8 mouse cellular contexts compared by ENCODE assay signal in the genomic region with DNA sequence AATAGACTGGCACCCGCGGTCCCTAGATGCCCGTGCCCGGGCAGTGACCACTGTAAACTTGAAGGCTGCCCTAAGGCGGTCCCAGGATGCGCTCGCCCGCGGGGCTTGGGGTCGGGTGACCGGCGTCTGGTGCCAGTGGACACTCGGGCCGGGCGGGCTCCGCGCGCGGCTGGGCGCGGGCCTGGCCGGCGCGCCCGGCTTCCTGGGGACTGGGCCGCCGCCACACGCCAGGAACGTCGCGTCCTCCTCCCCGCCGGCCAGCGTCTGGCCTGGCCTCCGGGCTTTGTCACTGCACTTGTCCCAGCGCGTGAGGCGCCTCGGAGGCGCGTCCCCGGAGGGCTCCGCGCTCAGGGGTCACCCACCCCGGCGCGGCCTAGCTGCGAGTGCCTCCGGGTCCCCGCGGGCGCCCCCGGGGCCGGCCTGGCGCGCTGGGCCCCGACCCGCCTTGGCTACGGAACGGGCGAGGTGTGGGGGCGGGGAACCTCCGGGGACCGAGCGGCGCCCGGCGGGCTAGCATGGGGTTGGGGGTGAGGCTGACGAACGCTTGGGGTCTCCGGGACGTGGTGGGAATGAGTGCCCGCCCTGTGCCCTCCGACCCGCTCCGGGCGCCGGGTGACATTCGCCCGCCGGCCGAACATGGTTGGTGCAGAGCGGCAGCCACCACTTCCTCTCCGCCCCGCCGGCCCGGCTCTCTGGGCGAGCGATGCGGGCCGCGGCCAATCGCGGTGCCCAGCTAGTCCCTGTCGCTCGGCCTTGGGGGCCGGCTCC. TPM values are rescaled to one million over a fixed set of nuclear protein-coding genes. Genes with fewer than 3 reads are reported as not detected.
DNase-seq lines count a peak whose midpoint lies in the region; ATAC-seq lines count a peak whose summit lies in the region.

No protein-coding gene starts in this region.

- H3K4me1 ChIP-seq in intestine, embryonic 16.5 days (ENCODE audit: control insufficient read depth, insufficient read depth, low read length): peaks cover 27% of the 10 kb centered on the region
- H3K4me1 ChIP-seq in limb, embryonic 10.5 days: peaks cover 22% of the 10 kb centered on the region
- H3K4me1 ChIP-seq in midbrain, embryonic 11.5 days (ENCODE audit: control insufficient read depth, insufficient read depth, low read length): peaks cover 6% of the 10 kb centered on the region; the same call in 1 of the 2 replicates

- DNase-seq in adrenal gland, adult 18-20 months (ENCODE audit: low spot score in 2 of 2): peak; percentile 74 to 81
- DNase-seq in embryo, embryonic 11 days: peak; percentile 84
- DNase-seq in gastrocnemius, postnatal 4 days (ENCODE audit: low spot score in 2 of 2): peak; percentile 51 to 74
- peak; percentile 80 for DNase-seq in limb, embryonic 10.5 days (ENCODE audit: low spot score)
- peak; percentile 97 for DNase-seq in midbrain, embryonic 11.5 days (ENCODE audit: low spot score, missing footprints)
- DNase-seq in right cerebral cortex, postnatal 36 days (ENCODE audit: low spot score in 2 of 2): peak; percentile 44 to 45
- peak; percentile 66 to 70 for DNase-seq in urinary bladder, postnatal 4 days (ENCODE audit: low spot score in 2 of 2)

- H3K4me3 ChIP-seq in intestine, embryonic 16.5 days (ENCODE audit: low read length): peak overlapping the region; percentile 93
- H3K4me3 ChIP-seq in limb, embryonic 10.5 days: peak overlapping the region; percentile 95
- H3K4me3 ChIP-seq in midbrain, embryonic 11.5 days (ENCODE audit: low read depth, low read length): peak overlapping the region; percentile 88

- peak overlapping the region; percentile 99 for H3K9ac ChIP-seq in intestine, embryonic 16.5 days (ENCODE audit: low read depth, low read length)
- peak overlapping the region; percentile 96 for H3K9ac ChIP-seq in midbrain, embryonic 11.5 days (ENCODE audit: low read length)

- H3K36me3 ChIP-seq in intestine, embryonic 16.5 days (ENCODE audit: control insufficient read depth, insufficient read depth, low read length): no peaks in the 10 kb centered on the region
- no peaks in the 10 kb centered on the region; the same call in 1 of the 2 replicates for H3K36me3 ChIP-seq in limb, embryonic 10.5 days
- no peaks in the 10 kb centered on the region for H3K36me3 ChIP-seq in midbrain, embryonic 11.5 days (ENCODE audit: control insufficient read depth, insufficient read depth, low read length)

- no peaks in the 10 kb centered on the region for H3K9me3 ChIP-seq in intestine, embryonic 16.5 days (ENCODE audit: control insufficient read depth, low read length)
- H3K9me3 ChIP-seq in limb, embryonic 10.5 days (replicated peaks): no peaks in the 10 kb centered on the region
- peaks cover 6% of the 10 kb centered on the region; the same call in 1 of the 2 replicates for H3K9me3 ChIP-seq in midbrain, embryonic 11.5 days (ENCODE audit: control insufficient read depth, low read length)

- peak overlapping the region; percentile 77 for H3K4me2 ChIP-seq in intestine, embryonic 16.5 days (ENCODE audit: low read depth, low read length)
- peak overlapping the region; percentile 78 for H3K4me2 ChIP-seq in midbrain, embryonic 11.5 days

- H3K27ac ChIP-seq in intestine, embryonic 16.5 days (ENCODE audit: low read length): peak overlapping the region; percentile 96
- H3K27ac ChIP-seq in limb, embryonic 10.5 days: peak overlapping the region; percentile 99
- peak overlapping the region; percentile 79 for H3K27ac ChIP-seq in midbrain, embryonic 11.5 days (ENCODE audit: low read depth, low read length)

- under 1% methylated on average over 93 of the region's 97 CpGs for whole genome bisulfite sequencing in intestine, embryonic 16.5 days
- WGBS in limb, embryonic 10.5 days: under 1% methylated on average over 69 of the region's 97 CpGs
- under 1% methylated on average over 95 of the region's 97 CpGs for WGBS in midbrain, embryonic 11.5 days

- H3K27me3 ChIP-seq in intestine, embryonic 16.5 days (replicated peaks; ENCODE audit: control insufficient read depth, insufficient read depth, low read length): no peaks in the 10 kb centered on the region
- no peaks in the 10 kb centered on the region for H3K27me3 ChIP-seq in limb, embryonic 10.5 days (ENCODE audit: low read depth, poor library complexity, severe bottlenecking)
- H3K27me3 ChIP-seq in midbrain, embryonic 11.5 days (ENCODE audit: control insufficient read depth, insufficient read depth, low read length): no peaks in the 10 kb centered on the region

- ATAC-seq in intestine, embryonic 16.5 days: peak; percentile 65
- ATAC-seq in midbrain, embryonic 11.5 days (ENCODE audit: low FRiP score): peak; percentile 85

RNA-seq across cellular contexts. Expression of gene Irf2, which starts 1.2 kb away (rescaled TPM):
- total RNA-seq in adrenal gland, adult 18-20 months (2021): 10 to 100 TPM; 46.8 to 54.1 TPM
- 10 to 100 TPM; 34.2 to 41.5 TPM for total RNA-seq in gastrocnemius, postnatal 4 days (2021)
- polyA plus RNA-seq in intestine, embryonic 16.5 days (2015; fragmentation: Nextera tagmentation; extraction: Ambion mirVana): 23.4 and 29.0 TPM in 2 replicates
- 7.7 and 8.1 TPM in 2 replicates for polyA plus RNA-seq in limb, embryonic 10.5 days (2016; fragmentation: Nextera tagmentation; extraction: Ambion mirVana)
- 9.2 and 11.1 TPM in 2 replicates for polyA plus RNA-seq in midbrain, embryonic 11.5 days (2014; fragmentation: Nextera tagmentation; extraction: Ambion mirVana)

Comparison
In these comparisons a context has a peak if more than half of its experiments do, and no peak if none do; other contexts are left out.
1. Peak in every context shown above with its lines: DNase-seq, ATAC-seq, H3K4me3 ChIP-seq and H3K27ac ChIP-seq.
2. DNase-seq: peak in every context shown above with its lines; median percentile 97 in midbrain, embryonic 11.5 days; 84 in embryo, embryonic 11 days; 80 in limb, embryonic 10.5 days; 78 in adrenal gland, adult 18-20 months; 68 in urinary bladder, postnatal 4 days; 62 in gastrocnemius, postnatal 4 days; 44 in right cerebral cortex, postnatal 36 days.